Mouse (Mus musculus) ovary, postnatal 14 days (tissue): ENCODE measurements at regions not wholly inside any gene's neighbourhood (a gene's known extent, or its start where the extent isn't known, plus 50 kb on each side); places are given as distances from the start of the nearest gene placed in this dataset.

ENCODE experiments used
- DNase-seq: peaks from one replicate; pipeline ENCODE4 v3.0.0; 2022; ENCODE audit warnings: low spot score

- no peak for DNase-seq
Measured at GRCm38 (mm10) chr9:23025247-23025646, 197.6 kb upstream of the Bmper start.

GRCm38 (mm10) chr9:23027377-23028313 is 195.2 kb upstream of the Bmper start:
- DNase-seq = peak; percentile 62

- DNase-seq = no peak
Measured at GRCm38 (mm10) chr9:23029421-23029820, 193.5 kb upstream of the Bmper start.

GRCm38 (mm10) chr9:23030138-23030537 is 192.7 kb upstream of the Bmper start:
- no peak for DNase-seq

- no peak for DNase-seq
Measured at GRCm38 (mm10) chr9:23030546-23030945, 192.3 kb upstream of the Bmper start.

GRCm38 (mm10) chr9:23031916-23032315 is 191.0 kb upstream of the Bmper start:
- no peak for DNase-seq

- no peak for DNase-seq
Measured at GRCm38 (mm10) chr9:23035306-23035705, 187.6 kb upstream of the Bmper start.

- DNase-seq = no peak
Measured at GRCm38 (mm10) chr9:23035901-23036610, 186.8 kb upstream of the Bmper start.

GRCm38 (mm10) chr9:23037513-23037914 is 185.4 kb upstream of the Bmper start:
- DNase-seq = no peak

- DNase-seq = no peak
Measured at GRCm38 (mm10) chr9:23039588-23039987, 183.3 kb upstream of the Bmper start.

GRCm38 (mm10) chr9:23041025-23041424 is 181.9 kb upstream of the Bmper start:
- DNase-seq = no peak

- no peak for DNase-seq
Measured at GRCm38 (mm10) chr9:23041537-23042472, 181.1 kb upstream of the Bmper start.

- no peak for DNase-seq
Measured at GRCm38 (mm10) chr9:23043006-23043405, 179.9 kb upstream of the Bmper start.

- DNase-seq = no peak
Measured at GRCm38 (mm10) chr9:23045486-23045885, 177.4 kb upstream of the Bmper start.

GRCm38 (mm10) chr9:23050751-23051150 is 172.1 kb upstream of the Bmper start:
- DNase-seq = no peak

GRCm38 (mm10) chr9:23059526-23059925 is 163.3 kb upstream of the Bmper start:
- no peak for DNase-seq

- no peak for DNase-seq
Measured at GRCm38 (mm10) chr9:23060526-23060925, 162.3 kb upstream of the Bmper start.

GRCm38 (mm10) chr9:23061179-23061929 is 161.5 kb upstream of the Bmper start:
- DNase-seq = no peak

GRCm38 (mm10) chr9:23062057-23062655 is 160.7 kb upstream of the Bmper start:
- no peak for DNase-seq

GRCm38 (mm10) chr9:23062656-23063444 is 160.0 kb upstream of the Bmper start:
- no peak for DNase-seq
